ENCODE assay signal across 11 mouse cellular contexts in the genomic region with DNA sequence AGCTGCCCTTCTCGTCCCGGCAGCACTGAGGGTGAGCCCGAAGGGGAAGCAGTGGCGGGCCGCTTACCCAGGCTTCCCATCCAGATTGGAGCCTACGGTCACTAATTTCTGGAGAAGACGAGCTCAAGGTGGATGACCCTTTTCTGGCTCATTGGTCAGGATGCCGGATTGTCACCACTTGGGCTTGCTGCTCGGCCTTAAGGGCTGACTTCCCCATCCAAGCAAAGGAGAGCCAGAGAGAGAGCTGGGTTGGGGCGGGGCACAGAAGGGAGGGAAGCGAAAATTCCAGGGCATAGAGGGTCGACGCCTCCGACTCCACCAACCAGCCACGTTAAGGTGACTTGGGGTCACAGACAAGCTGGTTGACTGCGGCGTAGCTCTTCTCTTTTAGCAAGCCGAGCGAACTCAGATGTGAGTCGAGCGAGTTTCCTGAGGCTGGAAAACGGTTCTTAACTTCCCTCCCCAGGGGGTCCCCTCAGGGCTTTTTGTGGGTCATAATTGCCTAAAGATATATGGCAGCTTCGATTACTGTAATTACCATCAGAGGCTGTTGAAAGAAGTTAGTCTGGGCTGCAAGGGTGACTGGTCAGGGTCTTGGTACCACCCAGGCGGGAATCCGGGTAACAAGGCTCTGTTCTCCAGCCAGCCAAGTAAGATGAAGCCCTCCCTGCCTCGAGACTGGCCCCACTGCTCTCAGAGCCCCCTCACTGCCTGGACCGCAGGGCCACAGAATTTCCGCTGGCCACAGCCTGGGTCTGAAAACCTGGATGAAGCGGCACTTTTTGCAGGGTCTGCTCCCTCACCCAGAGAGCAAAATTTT. TPM values are rescaled to one million over a fixed set of nuclear protein-coding genes. Genes with fewer than 3 reads are reported as not detected.
DNase-seq lines count a peak whose midpoint lies in the region; ATAC-seq and TF ChIP-seq lines count a peak whose summit lies in the region.
"Had no signal": no experiment of that assay in that cellular context is flagged by ENCODE, and none has a peak within 500 bp of the region (broad histone marks: within the 10 kb centered on the region; RNA-seq: fewer than 3 reads in every experiment).

No protein-coding gene starts in this region.

- WGBS in kidney, embryonic 16.5 days: under 1% methylated on average over 29 of the region's 29 CpGs
- 2% methylated on average over 29 of the region's 29 CpGs for WGBS in forebrain, embryonic 15.5 days
- 4% methylated on average over 29 of the region's 29 CpGs for WGBS in midbrain, embryonic 16.5 days
- WGBS in lung, adult 2 months: 4% methylated on average over 29 of the region's 29 CpGs

- no peak for TF ChIP-seq POLR2A in lung, adult 2 months (IDR thresholded peaks at IDR 0.05; ENCODE audit: borderline replicate concordance, extremely low read depth, low read depth, low read length)

- H3K4me1 ChIP-seq in kidney, embryonic 16.5 days (ENCODE audit: insufficient read depth, low read length): peaks cover 21% of the 10 kb centered on the region
- peaks cover 69% of the 10 kb centered on the region for H3K4me1 ChIP-seq in forebrain, embryonic 15.5 days
- peaks cover 26% of the 10 kb centered on the region for H3K4me1 ChIP-seq in midbrain, embryonic 16.5 days (ENCODE audit: control insufficient read depth, insufficient read depth, low read length)
- peaks cover 3% of the 10 kb centered on the region; the same call in 1 of the 2 replicates for H3K4me1 ChIP-seq in lung, adult 2 months (ENCODE audit: control insufficient read depth, insufficient read depth, low read length)

- no peak overlapping the region for H3K27ac ChIP-seq in kidney, embryonic 16.5 days (ENCODE audit: low read length)
- peak overlapping the region; percentile 83 for H3K27ac ChIP-seq in forebrain, embryonic 15.5 days (replicated peaks)
- no peak overlapping the region for H3K27ac ChIP-seq in midbrain, embryonic 16.5 days (ENCODE audit: low read length)
- H3K27ac ChIP-seq: liver, embryonic 14.5 days; neural tube, embryonic 13.5 days had no signal

- H3K4me3 ChIP-seq in kidney, embryonic 16.5 days (ENCODE audit: low read length): 0 out of 2 replicates have a peak overlapping the region, but pooled peaks have one; percentile 1
- peak overlapping the region; percentile 58 for H3K4me3 ChIP-seq in forebrain, embryonic 15.5 days
- H3K4me3 ChIP-seq in midbrain, embryonic 16.5 days (ENCODE audit: low read depth, low read length): peak overlapping the region; percentile 30
- no peak overlapping the region for H3K4me3 ChIP-seq in lung, adult 2 months (replicated peaks; ENCODE audit: extremely low read depth, low read depth, low read length)
- H3K4me3 ChIP-seq: neural tube, embryonic 13.5 days had no signal

- H3K4me2 ChIP-seq in kidney, embryonic 16.5 days (replicated peaks; ENCODE audit: low read depth, low read length): peak overlapping the region; percentile 20; the same call in 1 of the 2 replicates
- peak overlapping the region; percentile 66 for H3K4me2 ChIP-seq in forebrain, embryonic 15.5 days (replicated peaks)
- H3K4me2 ChIP-seq in midbrain, embryonic 16.5 days (ENCODE audit: low read length): peak overlapping the region; percentile 49
- H3K4me2 ChIP-seq: neural tube, embryonic 13.5 days had no signal

- H3K36me3 ChIP-seq in kidney, embryonic 16.5 days (ENCODE audit: insufficient read depth, low read length): no peaks in the 10 kb centered on the region
- H3K36me3 ChIP-seq in forebrain, embryonic 15.5 days: no peaks in the 10 kb centered on the region
- H3K36me3 ChIP-seq in midbrain, embryonic 16.5 days (ENCODE audit: control insufficient read depth, insufficient read depth, low read length): no peaks in the 10 kb centered on the region
- H3K36me3 ChIP-seq: neural tube, embryonic 13.5 days had no signal

- TF ChIP-seq CTCF in lung, adult 2 months (IDR thresholded peaks at IDR 0.05; ENCODE audit: insufficient read depth, low read length): no peak

- H3K9ac ChIP-seq in kidney, embryonic 16.5 days (replicated peaks; ENCODE audit: low read length): no peak overlapping the region
- H3K9ac ChIP-seq in forebrain, embryonic 15.5 days (replicated peaks): peak overlapping the region; percentile 49
- peak overlapping the region; percentile 30; the same call in 1 of the 2 replicates for H3K9ac ChIP-seq in midbrain, embryonic 16.5 days (ENCODE audit: low read depth, low read length)
- H3K9ac ChIP-seq: liver, embryonic 14.5 days; neural tube, embryonic 13.5 days had no signal

- H3K9me3 ChIP-seq in kidney, embryonic 16.5 days (ENCODE audit: low read length): no peaks in the 10 kb centered on the region
- no peaks in the 10 kb centered on the region for H3K9me3 ChIP-seq in forebrain, embryonic 15.5 days
- no peaks in the 10 kb centered on the region for H3K9me3 ChIP-seq in midbrain, embryonic 16.5 days (replicated peaks; ENCODE audit: control insufficient read depth, low read length, poor library complexity, severe bottlenecking)
- H3K9me3 ChIP-seq: neural tube, embryonic 13.5 days had no signal

- no peak for DNase-seq in kidney, adult 11 months
- DNase-seq in embryo, embryonic 10 days (ENCODE audit: low spot score): peak; percentile 46
- DNase-seq in adrenal gland, adult 2 months: no peak
- DNase-seq in lung, adult 2 months: no peak
- DNase-seq: cerebellum, adult 11-12 months had no signal

- ATAC-seq in kidney, embryonic 16.5 days (ENCODE audit: low FRiP score, low TSS enrichment): no peak
- ATAC-seq in forebrain, embryonic 15.5 days (replicated peaks): no peak
- ATAC-seq in midbrain, embryonic 16.5 days: no peak; the same call in 1 of the 2 replicates

- peaks cover 99% of the 10 kb centered on the region for H3K27me3 ChIP-seq in kidney, embryonic 16.5 days (ENCODE audit: insufficient read depth, low read length)
- H3K27me3 ChIP-seq in forebrain, embryonic 15.5 days: no peaks in the 10 kb centered on the region
- peaks cover 32% of the 10 kb centered on the region for H3K27me3 ChIP-seq in midbrain, embryonic 16.5 days (ENCODE audit: control insufficient read depth, insufficient read depth, low read depth, low read length)

RNA-seq across cellular contexts. Expression of gene Nr2e1, which starts 3.1 kb away (rescaled TPM):
- 0.14 TPM in 1 of 2 replicates, not detected in the other for polyA plus RNA-seq in kidney, embryonic 16.5 days (2015; fragmentation: Nextera tagmentation; extraction: Ambion mirVana)
- polyA plus RNA-seq in forebrain, embryonic 15.5 days (2015; fragmentation: Nextera tagmentation; extraction: Ambion mirVana): 35.4 and 40.5 TPM in 2 replicates
- 5.2 and 5.6 TPM in 2 replicates for polyA plus RNA-seq in midbrain, embryonic 16.5 days (2015; fragmentation: Nextera tagmentation; extraction: Ambion mirVana)
- total RNA-seq in adrenal gland, adult 2 months (2021): not detected
- polyA plus RNA-seq in adrenal gland, adult 2 months (2012; rRNA removed): not detected in 2 replicates
- polyA plus RNA-seq in lung, adult 2 months (2012; rRNA removed): not detected in 2 replicates
- total RNA-seq: hematopoietic stem cell, adult 5-6 weeks had no signal
- polyA plus RNA-seq: liver, embryonic 14.5 days; neural tube, embryonic 13.5 days had no signal

RNA-seq across cellular contexts. Expression of gene Ostm1, which starts 3.3 kb away (rescaled TPM):
- 18.2 and 18.5 TPM in 2 replicates for polyA plus RNA-seq in kidney, embryonic 16.5 days (2015; fragmentation: Nextera tagmentation; extraction: Ambion mirVana)
- polyA plus RNA-seq in forebrain, embryonic 15.5 days (2015; fragmentation: Nextera tagmentation; extraction: Ambion mirVana): 50.8 and 51.5 TPM in 2 replicates
- 39.9 and 43.7 TPM in 2 replicates for polyA plus RNA-seq in midbrain, embryonic 16.5 days (2015; fragmentation: Nextera tagmentation; extraction: Ambion mirVana)
- 10 to 100 TPM; 22.9 to 34.0 TPM for total RNA-seq in adrenal gland, adult 2 months (2021)
- polyA plus RNA-seq in adrenal gland, adult 2 months (2012; rRNA removed): 29.7 and 33.0 TPM in 2 replicates
- 20.6 and 21.9 TPM in 2 replicates for polyA plus RNA-seq in lung, adult 2 months (2012; rRNA removed)
